Mouse (Mus musculus) G1E (cell line): ENCODE measurements around the gene Pfn1. TPM values are rescaled to one million over a fixed set of nuclear protein-coding genes. Genes with fewer than 3 reads are reported as not detected.

Source experiments
- ATAC-seq: 2 replicates; pipeline ENCODE4 v1.8.0; 2016; ENCODE audit warnings: mild to moderate bottlenecking; ENCODE audit not compliant: insufficient number of reproducible peaks, poor library complexity, low FRiP score, severe bottlenecking; ENCODE audit errors: extremely low read depth
- DNase-seq: peaks from one replicate; pipeline ENCODE4 v3.0.0; 2012; ENCODE audit warnings: low spot score
- H3K27me3 ChIP-seq: 2 replicates; pipeline ENCODE4 v1.6.1; 2012; ENCODE audit warnings: mild to moderate bottlenecking, low read length, inconsistent platforms; ENCODE audit not compliant: insufficient read depth
- H3K36me3 ChIP-seq: replicated peaks from 2 replicates; pipeline ENCODE3; 2012; ENCODE audit warnings: mild to moderate bottlenecking, inconsistent platforms
- H3K4me1 ChIP-seq: 2 replicates; pipeline ENCODE4 v1.6.1; 2012; ENCODE audit warnings: low read depth, low read length, inconsistent platforms, mixed read lengths; ENCODE audit not compliant: insufficient read depth
- H3K4me3 ChIP-seq: 2 replicates; pipeline ENCODE4 v1.5.1; 2012; ENCODE audit warnings: low read depth, mild to moderate bottlenecking, inconsistent platforms, low read length, moderate library complexity, mixed read lengths
- H3K9me3 ChIP-seq: replicated peaks from 2 replicates; pipeline ENCODE4 v1.6.1; 2012; ENCODE audit warnings: inconsistent platforms
- CTCF ChIP-seq: IDR thresholded peaks from 2 replicates; pipeline ENCODE4 v1.5.1; 2012; ENCODE audit warnings: low read depth, low read length, inconsistent platforms, mixed read lengths
- GATA1 ChIP-seq: IDR thresholded peaks from 2 replicates; pipeline ENCODE4 v1.6.1; 2012; ENCODE audit warnings: borderline replicate concordance, low read length, inconsistent platforms, mixed read lengths
- GATA2 ChIP-seq: IDR thresholded peaks from 2 replicates; pipeline ENCODE4 v1.6.1; 2012; ENCODE audit warnings: low read depth, low read length, inconsistent platforms, borderline replicate concordance
- POLR2AphosphoS5 ChIP-seq: IDR thresholded peaks from 2 replicates; pipeline ENCODE4 v1.6.1; 2012; ENCODE audit warnings: low read depth, low read length, inconsistent platforms; ENCODE audit not compliant: insufficient replicate concordance
- TAL1 ChIP-seq: conservative IDR thresholded peaks from 2 replicates; pipeline ENCODE4 v1.6.1; 2012; ENCODE audit warnings: low read depth, low read length, inconsistent platforms, mixed read lengths
- polyA plus RNA-seq: library from polyadenylated mRNA; stranded (reverse); fragments of >175 nt; gene quantifications from 2 replicates; pipeline ENCODE4 v1.2.3, GENCODE M21; 2012
- total RNA-seq, 2 experiments: library from RNA; stranded (forward) in 1 of 2; stranded (reverse) in 1 of 2; fragments of 200-1000 nt in 1 of 2; fragments of >200 nt in 1 of 2; fragmentation: Nextera tagmentation in 1 of 2; gene quantifications; 2 replicates each; pipeline ENCODE4 v1.2.3; 2014 to 2017

The Pfn1 gene
- total and polyA plus RNA-seq, 3 experiments: 774 to 3,649 (median 804) TPM

DNA sequence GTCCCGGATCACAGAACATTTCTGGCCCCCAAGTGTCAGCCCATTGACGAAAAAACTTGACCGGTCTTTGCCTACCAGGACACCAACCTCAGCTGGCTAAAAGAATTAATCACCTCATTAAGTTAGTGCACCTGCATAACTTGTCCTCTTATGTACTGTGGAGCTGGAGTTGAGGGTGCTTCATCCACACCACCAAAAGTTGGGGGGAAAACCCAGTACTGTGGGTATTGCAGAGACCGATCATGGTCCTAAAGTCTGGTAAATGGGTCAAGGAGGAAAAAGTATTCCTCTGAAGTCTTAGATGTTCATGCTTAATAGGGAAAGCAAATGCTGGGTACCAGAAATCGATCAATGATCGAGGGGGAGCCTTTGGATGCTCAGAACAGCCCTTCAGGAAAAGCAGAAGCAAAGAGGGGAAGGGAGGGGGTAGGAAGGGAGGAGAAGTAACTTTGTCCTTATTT lies 1.5 kb downstream of the Pfn1 start:
- TF ChIP-seq GATA1 (no peak), GATA2 (no peak), CTCF (no peak), POLR2AphosphoS5 (no peak), TAL1 (no peak)
- H3K36me3 ChIP-seq: peaks cover 62% of the 10 kb centered on the region
- no peaks in the 10 kb centered on the region for H3K27me3 ChIP-seq
- ATAC-seq: no peak
- DNase-seq: no peak
- H3K4me1 ChIP-seq: peaks cover 78% of the 10 kb centered on the region
- H3K4me3 ChIP-seq: peak overlapping the region; percentile 100
- H3K9me3 ChIP-seq: no peaks in the 10 kb centered on the region

DNA sequence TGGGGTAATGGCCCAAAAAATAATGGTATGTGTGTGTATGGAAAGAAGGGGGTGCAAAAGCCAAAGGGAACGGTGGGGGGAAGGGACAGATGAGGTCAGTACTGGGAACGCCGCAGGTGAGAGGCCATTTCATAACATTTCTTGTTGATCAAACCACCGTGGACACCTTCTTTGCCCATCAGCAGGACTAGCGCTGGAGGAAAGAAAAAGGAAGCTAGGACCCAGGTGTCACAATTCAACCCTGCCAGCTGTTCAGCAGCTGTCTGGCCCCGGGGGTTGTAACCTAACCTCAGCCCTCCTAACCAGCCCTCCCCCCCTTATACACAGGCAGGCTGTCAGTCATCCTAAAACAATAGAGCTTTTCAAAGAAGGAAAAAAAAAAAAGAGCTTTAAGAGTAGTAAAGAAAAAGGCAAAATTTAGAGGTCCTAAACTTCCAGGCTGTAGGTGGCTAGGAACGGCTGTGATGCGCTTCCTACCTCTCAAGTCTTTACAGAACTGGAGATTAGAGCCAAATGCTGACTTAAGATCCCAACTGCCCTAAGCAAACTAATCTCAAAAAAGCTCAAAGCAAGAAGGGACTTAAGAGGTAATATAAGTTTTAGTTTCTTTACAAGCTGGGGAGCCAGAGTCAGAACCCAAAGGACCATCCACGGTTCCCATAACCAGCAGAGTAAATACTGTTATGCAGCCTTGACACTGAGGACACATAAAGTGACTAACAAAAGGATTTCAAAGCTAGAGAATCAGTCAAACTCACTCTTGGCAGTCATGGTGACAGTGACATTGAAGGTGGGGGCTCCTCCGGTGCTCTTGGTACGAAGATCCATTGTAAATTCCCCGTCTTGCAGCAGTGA lies 2.2 kb downstream of the Pfn1 start:
- Histone ChIP-seq H3K36me3 (peaks cover 63% of the 10 kb centered on the region), H3K4me1 (peaks cover 74% of the 10 kb centered on the region), H3K27me3 (no peaks in the 10 kb centered on the region), H3K9me3 (no peaks in the 10 kb centered on the region), H3K4me3 (peak overlapping the region; percentile 100)
- DNase-seq (no peak), ATAC-seq (no peak)
- TF ChIP-seq GATA1 (no peak), TAL1 (no peak), CTCF (no peak; the same call in 1 of the 2 replicates), POLR2AphosphoS5 (0 out of 2 replicates have a peak, but pooled peaks have one; percentile 77), GATA2 (no peak)

DNA sequence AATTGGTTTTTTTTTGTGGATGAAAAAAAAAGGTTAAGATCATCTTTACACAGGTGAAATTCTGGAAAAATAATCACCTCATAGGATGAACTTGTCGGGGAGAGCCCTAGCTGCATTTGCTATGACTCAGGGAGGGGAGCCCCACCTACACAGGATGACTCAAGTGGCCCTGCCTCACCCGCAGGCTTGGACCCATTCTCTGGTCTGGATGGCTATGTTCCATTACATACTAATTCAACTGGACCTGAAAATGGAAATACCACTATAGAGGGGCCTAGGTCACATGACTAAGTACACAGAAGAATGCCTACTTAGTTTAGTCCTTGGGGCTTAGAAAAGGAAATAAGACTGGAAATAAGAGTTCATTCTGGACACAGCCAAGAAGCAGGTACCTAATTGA lies 3.1 kb downstream of the Pfn1 start:
- H3K36me3 ChIP-seq: peaks cover 63% of the 10 kb centered on the region
- H3K9me3 ChIP-seq: no peaks in the 10 kb centered on the region
- DNase-seq (no peak), ATAC-seq (no peak)
- H3K4me3 ChIP-seq: peak overlapping the region; percentile 100; the same call in 1 of the 2 replicates
- H3K4me1 ChIP-seq: peaks cover 68% of the 10 kb centered on the region
- TF ChIP-seq GATA1 (no peak), TAL1 (no peak), GATA2 (no peak), CTCF (no peak), POLR2AphosphoS5 (no peak)
- H3K27me3 ChIP-seq: no peaks in the 10 kb centered on the region

DNA sequence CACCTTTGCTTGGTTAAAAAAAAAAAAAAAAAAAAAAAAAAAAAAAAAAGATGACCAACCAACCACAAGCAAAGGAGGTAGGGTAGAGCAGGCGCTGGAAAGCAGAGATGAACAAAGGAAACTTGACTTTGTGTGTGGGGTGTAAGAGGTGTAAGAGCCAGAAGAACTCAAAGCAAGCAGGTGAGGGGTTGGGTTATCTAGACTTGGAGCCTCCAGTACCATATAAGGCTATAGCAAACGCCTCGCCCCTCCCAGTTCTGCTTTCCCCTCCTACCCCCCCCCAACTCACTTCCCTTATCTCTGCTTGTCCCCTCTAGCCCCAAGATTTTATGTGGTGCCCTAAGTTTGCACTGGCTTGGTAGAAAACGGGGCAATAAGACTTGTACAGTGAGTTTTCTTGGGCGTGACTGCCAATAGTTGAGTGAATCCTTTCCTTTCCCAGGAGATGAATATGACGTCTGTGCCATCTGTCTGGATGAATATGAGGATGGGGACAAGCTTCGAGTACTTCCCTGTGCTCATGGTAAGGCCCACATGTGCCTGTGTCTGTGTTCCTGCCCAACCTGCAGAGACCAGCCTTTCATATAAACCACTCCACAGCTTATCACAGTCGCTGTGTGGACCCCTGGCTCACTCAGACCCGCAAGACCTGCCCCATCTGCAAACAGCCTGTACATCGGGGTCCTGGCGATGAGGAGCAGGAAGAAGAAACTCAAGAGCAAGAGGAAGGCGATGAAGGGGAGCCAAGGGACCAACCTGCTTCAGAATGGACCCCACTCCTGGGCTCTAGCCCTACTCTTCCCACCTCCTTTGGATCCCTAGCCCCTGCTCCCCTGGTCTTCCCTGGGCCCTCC lies 3.9 kb downstream of the Pfn1 start:
- DNase-seq: no peak
- Histone ChIP-seq H3K9me3 (no peaks in the 10 kb centered on the region), H3K27me3 (no peaks in the 10 kb centered on the region), H3K4me3 (peak overlapping the region; percentile 100; the same call in 1 of the 2 replicates), H3K4me1 (peaks cover 68% of the 10 kb centered on the region), H3K36me3 (peaks cover 70% of the 10 kb centered on the region)
- ATAC-seq: no peak
- TF ChIP-seq CTCF: no peak
- no peak for TF ChIP-seq GATA2
- TF ChIP-seq GATA1: no peak
- TF ChIP-seq POLR2AphosphoS5: no peak

DNA sequence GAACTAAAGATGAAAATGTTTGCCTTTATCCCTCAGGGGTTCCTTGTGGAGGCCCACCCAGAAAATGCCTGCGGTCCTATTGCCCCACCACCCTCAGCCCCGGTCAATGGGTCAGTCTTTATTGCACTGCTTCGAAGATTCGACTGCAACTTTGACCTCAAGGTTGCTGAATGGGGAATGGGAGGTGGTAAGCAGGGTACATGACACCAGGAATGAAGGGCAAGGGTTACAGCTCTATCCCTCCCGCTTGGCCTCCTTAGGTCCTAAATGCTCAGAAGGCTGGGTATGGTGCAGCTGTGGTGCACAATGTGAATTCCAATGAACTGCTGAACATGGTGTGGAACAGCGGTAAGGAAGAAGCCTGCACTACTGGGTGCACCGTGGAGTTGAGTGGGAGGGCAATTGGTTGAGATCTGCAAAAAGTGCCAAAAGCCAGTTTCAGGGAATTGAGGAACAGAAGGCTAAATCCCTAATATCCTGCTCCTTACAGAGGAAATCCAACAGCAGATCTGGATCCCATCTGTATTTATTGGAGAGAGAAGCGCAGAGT lies 5.2 kb downstream of the Pfn1 start:
- H3K4me3 ChIP-seq: peak overlapping the region; percentile 80; the same call in 1 of the 2 replicates
- no peaks in the 10 kb centered on the region for H3K27me3 ChIP-seq
- no peaks in the 10 kb centered on the region for H3K9me3 ChIP-seq
- TF ChIP-seq TAL1: no peak
- TF ChIP-seq GATA1: no peak
- peak; percentile 88; the same call in 1 of the 2 replicates for TF ChIP-seq POLR2AphosphoS5
- TF ChIP-seq GATA2: no peak
- TF ChIP-seq CTCF: no peak
- H3K4me1 ChIP-seq: peaks cover 75% of the 10 kb centered on the region
- DNase-seq (no peak), ATAC-seq (no peak)
- peaks cover 83% of the 10 kb centered on the region for H3K36me3 ChIP-seq

DNA sequence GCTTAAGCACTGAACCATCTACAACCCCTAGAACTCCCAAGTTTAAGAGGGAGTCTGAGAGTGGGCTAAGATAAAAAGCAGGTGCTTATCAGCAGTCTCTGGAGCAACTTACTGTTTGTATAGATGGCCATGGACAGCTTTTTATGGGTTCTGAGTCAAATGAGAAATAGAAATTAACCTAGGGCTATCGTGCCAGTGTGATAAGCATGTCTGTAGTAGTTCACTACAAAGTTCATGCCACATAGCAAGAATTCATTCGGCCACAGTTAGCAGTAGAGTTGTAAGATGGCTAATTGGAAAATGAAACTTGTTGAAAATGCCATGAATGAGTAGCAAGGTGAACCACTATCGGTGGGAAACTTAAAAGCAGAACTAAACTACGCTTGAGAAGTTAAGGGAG lies 5.9 kb downstream of the Pfn1 start:
- H3K27me3 ChIP-seq: no peaks in the 10 kb centered on the region
- H3K4me3 ChIP-seq: peak overlapping the region; percentile 80
- H3K36me3 ChIP-seq: peaks cover 84% of the 10 kb centered on the region
- TF ChIP-seq TAL1 (peak; percentile 58), GATA1 (no peak)
- DNase-seq (no peak), ATAC-seq (no peak)
- no peaks in the 10 kb centered on the region for H3K9me3 ChIP-seq
- peaks cover 76% of the 10 kb centered on the region for H3K4me1 ChIP-seq
